Mouse (Mus musculus) G1E (cell line): ENCODE measurements around the gene Abhd14b. TPM values are rescaled to one million over a fixed set of nuclear protein-coding genes. Genes with fewer than 3 reads are reported as not detected.
"Not testable (repeated sequence)": the region's sequence is repeated elsewhere in the genome, so short reads cannot be mapped to it uniquely, and the experiment has no call there.

ENCODE experiments used
- ATAC-seq: 2 replicates; pipeline ENCODE4 v1.8.0; 2016; ENCODE audit warnings: mild to moderate bottlenecking; ENCODE audit not compliant: insufficient number of reproducible peaks, poor library complexity, low FRiP score, severe bottlenecking; ENCODE audit errors: extremely low read depth
- DNase-seq: peaks from one replicate; pipeline ENCODE4 v3.0.0; 2012; ENCODE audit warnings: low spot score
- H3K27me3 ChIP-seq: 2 replicates; pipeline ENCODE4 v1.6.1; 2012; ENCODE audit warnings: mild to moderate bottlenecking, low read length, inconsistent platforms; ENCODE audit not compliant: insufficient read depth
- H3K36me3 ChIP-seq: replicated peaks from 2 replicates; pipeline ENCODE3; 2012; ENCODE audit warnings: mild to moderate bottlenecking, inconsistent platforms
- H3K4me1 ChIP-seq: 2 replicates; pipeline ENCODE4 v1.6.1; 2012; ENCODE audit warnings: low read depth, low read length, inconsistent platforms, mixed read lengths; ENCODE audit not compliant: insufficient read depth
- H3K4me3 ChIP-seq: 2 replicates; pipeline ENCODE4 v1.5.1; 2012; ENCODE audit warnings: low read depth, mild to moderate bottlenecking, inconsistent platforms, low read length, moderate library complexity, mixed read lengths
- H3K9me3 ChIP-seq: replicated peaks from 2 replicates; pipeline ENCODE4 v1.6.1; 2012; ENCODE audit warnings: inconsistent platforms
- CTCF ChIP-seq: IDR thresholded peaks from 2 replicates; pipeline ENCODE4 v1.5.1; 2012; ENCODE audit warnings: low read depth, low read length, inconsistent platforms, mixed read lengths
- GATA1 ChIP-seq: IDR thresholded peaks from 2 replicates; pipeline ENCODE4 v1.6.1; 2012; ENCODE audit warnings: borderline replicate concordance, low read length, inconsistent platforms, mixed read lengths
- GATA2 ChIP-seq: IDR thresholded peaks from 2 replicates; pipeline ENCODE4 v1.6.1; 2012; ENCODE audit warnings: low read depth, low read length, inconsistent platforms, borderline replicate concordance
- POLR2AphosphoS5 ChIP-seq: IDR thresholded peaks from 2 replicates; pipeline ENCODE4 v1.6.1; 2012; ENCODE audit warnings: low read depth, low read length, inconsistent platforms; ENCODE audit not compliant: insufficient replicate concordance
- TAL1 ChIP-seq: conservative IDR thresholded peaks from 2 replicates; pipeline ENCODE4 v1.6.1; 2012; ENCODE audit warnings: low read depth, low read length, inconsistent platforms, mixed read lengths
- polyA plus RNA-seq: library from polyadenylated mRNA; stranded (reverse); fragments of >175 nt; gene quantifications from 2 replicates; pipeline ENCODE4 v1.2.3, GENCODE M21; 2012
- total RNA-seq, 2 experiments: library from RNA; stranded (forward) in 1 of 2; stranded (reverse) in 1 of 2; fragments of 200-1000 nt in 1 of 2; fragments of >200 nt in 1 of 2; fragmentation: Nextera tagmentation in 1 of 2; gene quantifications; 2 replicates each; pipeline ENCODE4 v1.2.3; 2014 to 2017

The Abhd14b gene
- total and polyA plus RNA-seq, 3 experiments = 2.3 to 6.9 (median 2.6) TPM

GRCm38 (mm10) chr9:106483136-106483535, 35.9 kb downstream of the Abhd14b start:
- ATAC-seq = no peak
- DNase-seq = no peak
- Histone ChIP-seq H3K27me3 (no peaks in the 10 kb centered on the region), H3K9me3 (no peaks in the 10 kb centered on the region), H3K4me1 (peaks cover 39% of the 10 kb centered on the region), H3K36me3 (peaks cover 75% of the 10 kb centered on the region), H3K4me3 (no peak overlapping the region)
- TF ChIP-seq TAL1 (no peak), CTCF (no peak), GATA2 (no peak), POLR2AphosphoS5 (no peak), GATA1 (no peak)

- TF ChIP-seq POLR2AphosphoS5 = no peak
- Histone ChIP-seq H3K36me3 (peaks cover 73% of the 10 kb centered on the region), H3K4me3 (no peak overlapping the region), H3K9me3 (no peaks in the 10 kb centered on the region), H3K4me1 (peaks cover 36% of the 10 kb centered on the region), H3K27me3 (no peaks in the 10 kb centered on the region)
- DNase-seq = no peak
- no peak for ATAC-seq
Observed at GRCm38 (mm10) chr9:106483606-106484005, 36.3 kb downstream of the Abhd14b start.

- no peak for TF ChIP-seq TAL1
- no peak for TF ChIP-seq CTCF
- TF ChIP-seq GATA2 = no peak
- no peak for TF ChIP-seq GATA1
- no peak for TF ChIP-seq POLR2AphosphoS5
- no peaks in the 10 kb centered on the region for H3K27me3 ChIP-seq
- no peak for DNase-seq
- H3K4me1 ChIP-seq = peaks cover 25% of the 10 kb centered on the region
- ATAC-seq = no peak
- H3K4me3 ChIP-seq = no peak overlapping the region
- H3K9me3 ChIP-seq = no peaks in the 10 kb centered on the region
- H3K36me3 ChIP-seq = peaks cover 67% of the 10 kb centered on the region
Observed at GRCm38 (mm10) chr9:106485076-106485475, 37.8 kb downstream of the Abhd14b start.

- not testable (repeated sequence) for H3K9me3 ChIP-seq, ATAC-seq, H3K4me3 ChIP-seq, DNase-seq, H3K27me3 ChIP-seq
- Histone ChIP-seq H3K36me3 (peaks cover 48% of the 10 kb centered on the region), H3K4me1 (peaks cover 12% of the 10 kb centered on the region)
Observed at GRCm38 (mm10) chr9:106487602-106488001, 40.3 kb downstream of the Abhd14b start.

GRCm38 (mm10) chr9:106499667-106500066, 52.4 kb downstream of the Abhd14b start, which contains the start of gene Iqcf1:
Gene Iqcf1 (plus strand): TSS chr9:106499967.
- Histone ChIP-seq H3K9me3 (no peaks in the 10 kb centered on the region), H3K27me3 (peaks cover 17% of the 10 kb centered on the region), H3K4me3 (no peak within 1 kb of the TSS), H3K4me1 (no peaks in the 10 kb centered on the region), H3K36me3 (no peaks in the 10 kb centered on the region)
- no peak for ATAC-seq
- no peak for DNase-seq
- TF ChIP-seq POLR2AphosphoS5 = no peak
- TF ChIP-seq GATA1 = no peak
- no peak for TF ChIP-seq CTCF
- TF ChIP-seq GATA2 = no peak
- TF ChIP-seq TAL1 = no peak

- Histone ChIP-seq H3K27me3 (peaks cover 21% of the 10 kb centered on the region), H3K4me3 (no peak overlapping the region), H3K4me1 (no peaks in the 10 kb centered on the region), H3K9me3 (no peaks in the 10 kb centered on the region), H3K36me3 (no peaks in the 10 kb centered on the region)
- no peak for ATAC-seq
- TF ChIP-seq CTCF (no peak), GATA2 (no peak), GATA1 (no peak), TAL1 (no peak), POLR2AphosphoS5 (no peak)
- no peak for DNase-seq
Observed at GRCm38 (mm10) chr9:106501846-106502245, 54.6 kb downstream of the Abhd14b start.

Other genes starting within 250 kb of the Abhd14b start
- 6.7 and 9.4 TPM in 2 replicates for gene Ppm1m, start 247.7 kb upstream of the Abhd14b start, total RNA-seq (2014; fragmentation: Nextera tagmentation)
- 14.4 and 19.1 TPM in 2 replicates for gene Ppm1m, start 247.7 kb upstream of the Abhd14b start, total RNA-seq (2017)
- 18.5 and 20.9 TPM in 2 replicates for gene Ppm1m, start 247.7 kb upstream of the Abhd14b start, polyA plus RNA-seq
- gene Twf2, start 244.4 kb upstream of the Abhd14b start, total RNA-seq (2014; fragmentation: Nextera tagmentation) = 13.7 and 17.5 TPM in 2 replicates
- 35.7 and 51.5 TPM in 2 replicates for gene Twf2, start 244.4 kb upstream of the Abhd14b start, total RNA-seq (2017)
- gene Twf2, start 244.4 kb upstream of the Abhd14b start, polyA plus RNA-seq = 32.3 and 38.6 TPM in 2 replicates
- gene Tlr9, start 224.9 kb upstream of the Abhd14b start, total RNA-seq (2014; fragmentation: Nextera tagmentation) = not detected in 2 replicates
- 0.06 and 0.27 TPM in 2 replicates for gene Tlr9, start 224.9 kb upstream of the Abhd14b start, total RNA-seq (2017)
- gene Tlr9, start 224.9 kb upstream of the Abhd14b start, polyA plus RNA-seq = not detected in 2 replicates
- gene Alas1, start 198.8 kb upstream of the Abhd14b start, total RNA-seq (2014; fragmentation: Nextera tagmentation) = 59.1 and 67.8 TPM in 2 replicates
- 41.7 and 44.2 TPM in 2 replicates for gene Alas1, start 198.8 kb upstream of the Abhd14b start, total RNA-seq (2017)
- gene Alas1, start 198.8 kb upstream of the Abhd14b start, polyA plus RNA-seq = 8.5 and 10.3 TPM in 2 replicates
- 20.2 and 31.7 TPM in 2 replicates for gene Poc1a, start 166.4 kb upstream of the Abhd14b start, total RNA-seq (2014; fragmentation: Nextera tagmentation)
- 25.6 and 28.8 TPM in 2 replicates for gene Poc1a, start 166.4 kb upstream of the Abhd14b start, total RNA-seq (2017)
- gene Poc1a, start 166.4 kb upstream of the Abhd14b start, polyA plus RNA-seq = 8.8 and 14.8 TPM in 2 replicates
- 49.3 and 50.4 TPM in 2 replicates for gene Dusp7, start 78.8 kb upstream of the Abhd14b start, total RNA-seq (2014; fragmentation: Nextera tagmentation)
- gene Dusp7, start 78.8 kb upstream of the Abhd14b start, total RNA-seq (2017) = 7.8 and 8.6 TPM in 2 replicates
- gene Dusp7, start 78.8 kb upstream of the Abhd14b start, polyA plus RNA-seq = 27.3 and 32.5 TPM in 2 replicates
- gene Rpl29, start 18.0 kb upstream of the Abhd14b start, total RNA-seq (2014; fragmentation: Nextera tagmentation) = 149 and 190 TPM in 2 replicates
- gene Rpl29, start 18.0 kb upstream of the Abhd14b start, total RNA-seq (2017) = 81.1 and 107 TPM in 2 replicates
- 29.5 and 38.8 TPM in 2 replicates for gene Rpl29, start 18.0 kb upstream of the Abhd14b start, polyA plus RNA-seq
- gene Acy1, start 9.1 kb upstream of the Abhd14b start, total RNA-seq (2014; fragmentation: Nextera tagmentation) = 6.0 and 11.6 TPM in 2 replicates
- 11.0 and 17.1 TPM in 2 replicates for gene Acy1, start 9.1 kb upstream of the Abhd14b start, total RNA-seq (2017)
- 12.7 and 16.5 TPM in 2 replicates for gene Acy1, start 9.1 kb upstream of the Abhd14b start, polyA plus RNA-seq
- 4.8 and 5.7 TPM in 2 replicates for gene Abhd14a, start 219 bp downstream of the Abhd14b start, total RNA-seq (2014; fragmentation: Nextera tagmentation)
- 7.7 and 8.4 TPM in 2 replicates for gene Abhd14a, start 219 bp downstream of the Abhd14b start, total RNA-seq (2017)
- 22.4 and 24.0 TPM in 2 replicates for gene Abhd14a, start 219 bp downstream of the Abhd14b start, polyA plus RNA-seq
- 9.2 and 9.9 TPM in 2 replicates for gene Pcbp4, start 5.8 kb downstream of the Abhd14b start, total RNA-seq (2014; fragmentation: Nextera tagmentation)
- 2.8 and 3.0 TPM in 2 replicates for gene Pcbp4, start 5.8 kb downstream of the Abhd14b start, total RNA-seq (2017)
- 18.9 and 22.1 TPM in 2 replicates for gene Pcbp4, start 5.8 kb downstream of the Abhd14b start, polyA plus RNA-seq
- not detected in 2 replicates for gene Gpr62, start 18.5 kb downstream of the Abhd14b start, total RNA-seq (2014; fragmentation: Nextera tagmentation)
- not detected in 2 replicates for gene Gpr62, start 18.5 kb downstream of the Abhd14b start, total RNA-seq (2017)
- not detected in 2 replicates for gene Gpr62, start 18.5 kb downstream of the Abhd14b start, polyA plus RNA-seq
- 25.7 and 45.8 TPM in 2 replicates for gene Rrp9, start 28.5 kb downstream of the Abhd14b start, total RNA-seq (2014; fragmentation: Nextera tagmentation)
- gene Rrp9, start 28.5 kb downstream of the Abhd14b start, total RNA-seq (2017) = 32.6 and 39.2 TPM in 2 replicates
- 357 and 455 TPM in 2 replicates for gene Rrp9, start 28.5 kb downstream of the Abhd14b start, polyA plus RNA-seq
- 3.5 TPM in 1 of 2 replicates, not detected in the other for gene Parp3, start 29.5 kb downstream of the Abhd14b start, total RNA-seq (2014; fragmentation: Nextera tagmentation)
- 2.8 and 3.2 TPM in 2 replicates for gene Parp3, start 29.5 kb downstream of the Abhd14b start, total RNA-seq (2017)
- 0.48 and 0.85 TPM in 2 replicates for gene Parp3, start 29.5 kb downstream of the Abhd14b start, polyA plus RNA-seq
- not detected in 2 replicates for gene Iqcf1, start 52.5 kb downstream of the Abhd14b start, total RNA-seq (2014; fragmentation: Nextera tagmentation)
- gene Iqcf1, start 52.5 kb downstream of the Abhd14b start, total RNA-seq (2017) = not detected in 2 replicates
- gene Iqcf1, start 52.5 kb downstream of the Abhd14b start, polyA plus RNA-seq = not detected in 2 replicates
- 3.6 and 5.3 TPM in 2 replicates for gene Iqcf5, start 67.1 kb downstream of the Abhd14b start, total RNA-seq (2014; fragmentation: Nextera tagmentation)
- 0.76 and 1.2 TPM in 2 replicates for gene Iqcf5, start 67.1 kb downstream of the Abhd14b start, total RNA-seq (2017)
- 0.13 TPM in 1 of 2 replicates, not detected in the other for gene Iqcf5, start 67.1 kb downstream of the Abhd14b start, polyA plus RNA-seq
- not detected in 2 replicates for gene Iqcf3, start 114.2 kb downstream of the Abhd14b start, total RNA-seq (2014; fragmentation: Nextera tagmentation)
- not detected in 2 replicates for gene Iqcf3, start 114.2 kb downstream of the Abhd14b start, total RNA-seq (2017)
- not detected in 2 replicates for gene Iqcf3, start 114.2 kb downstream of the Abhd14b start, polyA plus RNA-seq
- not detected in 2 replicates for gene Iqcf4, start 123.5 kb downstream of the Abhd14b start, total RNA-seq (2014; fragmentation: Nextera tagmentation)
- gene Iqcf4, start 123.5 kb downstream of the Abhd14b start, total RNA-seq (2017) = not detected in 2 replicates
- gene Iqcf4, start 123.5 kb downstream of the Abhd14b start, polyA plus RNA-seq = not detected in 2 replicates
- gene Iqcf6, start 179.1 kb downstream of the Abhd14b start, total RNA-seq (2014; fragmentation: Nextera tagmentation) = not detected in 2 replicates
- gene Iqcf6, start 179.1 kb downstream of the Abhd14b start, total RNA-seq (2017) = not detected in 2 replicates
- gene Iqcf6, start 179.1 kb downstream of the Abhd14b start, polyA plus RNA-seq = not detected in 2 replicates
- gene Grm2, start 208.6 kb downstream of the Abhd14b start, total RNA-seq (2014; fragmentation: Nextera tagmentation) = not detected in 2 replicates
- 0.12 and 0.16 TPM in 2 replicates for gene Grm2, start 208.6 kb downstream of the Abhd14b start, total RNA-seq (2017)
- gene Grm2, start 208.6 kb downstream of the Abhd14b start, polyA plus RNA-seq = not detected in 2 replicates
- gene Tex264, start 238.5 kb downstream of the Abhd14b start, total RNA-seq (2014; fragmentation: Nextera tagmentation) = 39.7 and 54.5 TPM in 2 replicates
- 52.3 and 63.6 TPM in 2 replicates for gene Tex264, start 238.5 kb downstream of the Abhd14b start, total RNA-seq (2017)
- gene Tex264, start 238.5 kb downstream of the Abhd14b start, polyA plus RNA-seq = 39.1 and 40.6 TPM in 2 replicates